Mouse (Mus musculus): ENCODE measurements at regions not wholly inside any gene's neighbourhood (a gene's known extent, or its start where the extent isn't known, plus 50 kb on each side); places are given as distances from the start of the nearest gene placed in this dataset.

- TF ChIP-seq GATA1 (IDR thresholded peaks at IDR 0.05; ENCODE audit: borderline replicate concordance, low read length) (no peak), FLI1 (IDR thresholded peaks at IDR 0.05; ENCODE audit: low read length) (no peak)
These were observed 150.7 kb downstream of the Klhl25 start for GRCm38 (mm10) chr7:75998853-75999252.

Measured in megakaryocyte, embryonic 14.5 days (primary cell).